Mouse (Mus musculus): ENCODE results near the gene Ttyh3.

GRCm38 (mm10) chr5:140581569-140581968 is 67.3 kb downstream of the Ttyh3 start:
- TF ChIP-seq CTCF (IDR thresholded peaks at IDR 0.05; ENCODE audit: borderline replicate concordance, extremely low read depth, insufficient read depth, insufficient read length) = no peak
- no peak for TF ChIP-seq POLR2A (IDR thresholded peaks at IDR 0.05; ENCODE audit: borderline replicate concordance, extremely low read depth, insufficient read depth, insufficient read length, poor library complexity, severe bottlenecking)

All from brain, embryonic 14.5 days (tissue).